Mouse (Mus musculus): ENCODE measurements around the gene Bud23.

DNA sequence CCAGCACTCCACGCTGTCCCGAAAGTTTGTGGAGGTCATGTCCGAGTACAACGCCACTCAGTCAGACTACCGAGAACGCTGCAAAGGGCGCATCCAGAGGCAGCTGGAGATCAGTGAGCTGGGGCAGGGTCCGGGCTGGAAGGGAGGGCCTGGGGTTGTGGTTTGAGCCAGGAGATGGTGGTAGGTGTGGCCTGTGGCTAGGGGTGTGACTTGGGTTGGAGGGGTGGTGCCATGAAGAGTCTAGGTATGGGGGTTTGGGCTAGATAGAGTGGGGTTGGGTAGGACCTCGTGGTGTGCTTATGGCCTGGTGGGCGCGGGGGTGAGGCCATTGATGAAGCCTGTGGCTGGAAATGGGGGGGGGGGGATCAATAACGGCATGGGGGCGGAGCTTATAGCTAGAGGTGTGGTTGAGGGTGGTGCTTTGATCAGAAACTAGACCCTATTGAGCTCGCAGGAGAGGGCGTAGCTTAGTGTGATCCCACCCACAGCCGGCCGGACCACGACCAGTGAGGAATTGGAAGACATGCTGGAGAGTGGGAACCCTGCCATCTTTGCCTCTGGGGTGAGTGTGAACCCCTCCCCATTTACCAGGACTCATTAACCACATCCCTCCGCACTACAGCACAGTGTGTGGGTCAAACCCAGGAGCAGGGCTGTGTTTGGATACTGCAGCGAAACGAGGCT, 22.5 kb downstream of the Bud23 start:
- TF ChIP-seq CTCF (IDR thresholded peaks at IDR 0.05; ENCODE audit: borderline replicate concordance, insufficient read depth, low read length) (no peak), POLR2A (IDR thresholded peaks at IDR 0.05; ENCODE audit: low read depth, low read length) (no peak)
